Mouse (Mus musculus): ENCODE results near the gene Fpgs.

DNA sequence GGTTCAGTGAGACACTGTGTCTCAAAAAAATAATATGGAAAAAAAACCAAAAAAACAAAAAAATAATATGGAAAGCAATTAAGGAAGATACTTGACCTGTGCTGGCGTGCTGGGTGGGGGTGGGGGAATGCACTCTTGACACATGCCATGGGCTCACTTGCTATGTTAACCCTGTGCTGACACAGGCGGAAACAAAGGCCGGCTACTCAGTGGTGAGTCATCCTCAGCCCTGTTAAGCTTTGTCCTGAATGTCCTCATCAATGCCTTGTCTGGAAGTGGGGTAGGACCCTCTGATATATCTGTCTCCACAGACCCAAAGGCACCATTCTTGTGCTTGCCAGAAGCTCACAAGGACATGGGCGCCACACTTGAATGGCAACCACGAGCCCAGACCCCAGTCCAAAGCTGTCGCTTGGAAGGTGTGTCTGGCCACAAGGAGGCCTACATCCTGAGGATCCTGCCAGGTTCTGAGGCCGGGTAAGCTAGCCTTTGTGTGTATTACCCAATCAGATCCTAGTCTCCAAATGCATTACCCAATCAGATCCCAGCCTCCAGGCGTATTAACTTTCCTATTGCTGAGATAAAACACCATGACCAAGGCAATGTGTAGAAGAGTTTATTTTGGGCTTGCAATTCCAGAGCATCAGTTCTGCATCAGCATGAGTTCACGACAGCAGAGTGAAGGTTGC, 31.9 kb downstream of the Fpgs start:
- TF ChIP-seq USF1 (IDR thresholded peaks at IDR 0.05; ENCODE audit: low read depth) (no peak), MAX (IDR thresholded peaks at IDR 0.05; ENCODE audit: low read depth) (no peak), POLR2A (IDR thresholded peaks at IDR 0.05; ENCODE audit: insufficient read length, low read depth) (no peak), MYOG (IDR thresholded peaks at IDR 0.05; ENCODE audit: control insufficient read depth in 1 of 3, insufficient read depth in 1 of 3, insufficient read length in 2 of 3, low read depth in 2 of 3) (no peak)
